8 mouse cellular contexts compared by ENCODE assay signal in the genomic region with DNA sequence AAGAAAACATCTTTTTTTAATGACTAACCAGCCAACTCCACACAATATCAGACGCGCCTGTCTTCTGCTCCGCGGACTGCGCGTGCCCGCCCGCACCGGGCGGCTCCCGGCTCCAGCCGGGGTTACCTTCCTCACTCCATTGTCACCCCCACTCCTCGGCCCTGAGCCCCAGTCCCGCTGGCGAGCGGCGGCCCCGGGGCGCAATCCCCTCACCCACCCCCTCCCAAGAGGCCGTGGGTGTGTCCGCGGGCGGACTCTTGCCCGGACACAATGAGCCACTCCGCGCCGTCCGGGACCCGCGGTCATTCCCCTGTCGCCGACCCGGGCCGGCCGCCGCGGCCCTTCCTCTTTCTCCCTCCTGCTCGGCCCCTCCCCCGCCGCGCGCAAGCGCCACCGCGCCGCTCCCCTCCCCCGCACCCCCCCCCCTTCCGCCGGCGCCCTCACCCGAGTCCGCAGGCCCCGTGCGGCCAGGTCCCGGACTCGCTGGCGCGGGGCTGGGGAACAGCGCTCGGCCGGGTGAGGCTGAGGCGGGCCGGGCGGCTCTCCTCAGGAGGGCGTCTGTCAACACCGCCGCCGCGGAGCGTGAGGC. TPM values are rescaled to one million over a fixed set of nuclear protein-coding genes. Genes with fewer than 3 reads are reported as not detected.
DNase-seq lines count a peak whose midpoint lies in the region; ATAC-seq lines count a peak whose summit lies in the region.

No protein-coding gene starts in this region.

- DNase-seq in adipocyte (ENCODE audit: low spot score): peak; percentile 47
- peak; percentile 57 for DNase-seq in embryonic facial prominence, embryonic 11.5 days (ENCODE audit: low spot score)
- peak; percentile 82 for DNase-seq in heart, embryonic 10.5 days (ENCODE audit: low spot score)
- peak; percentile 78 for DNase-seq in thymus, postnatal 4 days

- peak overlapping the region; percentile 95 for H3K9ac ChIP-seq in embryonic facial prominence, embryonic 11.5 days (replicated peaks; ENCODE audit: low read length)
- peak overlapping the region; percentile 88 for H3K9ac ChIP-seq in kidney, embryonic 15.5 days
- peak overlapping the region; percentile 98 for H3K9ac ChIP-seq in lung, embryonic 15.5 days
- H3K9ac ChIP-seq in neural tube, embryonic 14.5 days (replicated peaks; ENCODE audit: low read depth, low read length): peak overlapping the region; percentile 96

- H3K27ac ChIP-seq in embryonic facial prominence, embryonic 11.5 days (replicated peaks; ENCODE audit: low read depth, low read length): peak overlapping the region; percentile 98
- peak overlapping the region; percentile 99 for H3K27ac ChIP-seq in heart, embryonic 10.5 days
- H3K27ac ChIP-seq in kidney, embryonic 15.5 days: peak overlapping the region; percentile 99
- peak overlapping the region; percentile 99 for H3K27ac ChIP-seq in lung, embryonic 15.5 days
- peak overlapping the region; percentile 99 for H3K27ac ChIP-seq in neural tube, embryonic 14.5 days (ENCODE audit: low read depth, low read length)

- no peaks in the 10 kb centered on the region for H3K36me3 ChIP-seq in embryonic facial prominence, embryonic 11.5 days (replicated peaks; ENCODE audit: control insufficient read depth, insufficient read depth, low read depth, low read length)
- 0 out of 2 replicates have a peak, but pooled peaks cover 16% of the 10 kb centered on the region for H3K36me3 ChIP-seq in heart, embryonic 10.5 days
- H3K36me3 ChIP-seq in kidney, embryonic 15.5 days: peaks cover 12% of the 10 kb centered on the region
- no peaks in the 10 kb centered on the region; the same call in 1 of the 2 replicates for H3K36me3 ChIP-seq in lung, embryonic 15.5 days
- no peaks in the 10 kb centered on the region for H3K36me3 ChIP-seq in neural tube, embryonic 14.5 days (ENCODE audit: control insufficient read depth, insufficient read depth, low read length)

- under 1% methylated on average over 30 of the region's 70 CpGs for WGBS in embryonic facial prominence, embryonic 11.5 days
- WGBS in heart, embryonic 10.5 days: under 1% methylated on average over 64 of the region's 70 CpGs
- WGBS in kidney, embryonic 15.5 days: under 1% methylated on average over 57 of the region's 70 CpGs
- WGBS in lung, embryonic 15.5 days: under 1% methylated on average over 56 of the region's 70 CpGs
- WGBS in neural tube, embryonic 14.5 days: under 1% methylated on average over 30 of the region's 70 CpGs

- H3K27me3 ChIP-seq in embryonic facial prominence, embryonic 11.5 days (ENCODE audit: control insufficient read depth, insufficient read depth, low read length): no peaks in the 10 kb centered on the region
- no peaks in the 10 kb centered on the region for H3K27me3 ChIP-seq in heart, embryonic 10.5 days (ENCODE audit: insufficient read depth, poor library complexity, severe bottlenecking)
- no peaks in the 10 kb centered on the region for H3K27me3 ChIP-seq in kidney, embryonic 15.5 days
- H3K27me3 ChIP-seq in lung, embryonic 15.5 days: 0 out of 2 replicates have a peak, but pooled peaks cover 5% of the 10 kb centered on the region
- H3K27me3 ChIP-seq in neural tube, embryonic 14.5 days (ENCODE audit: control insufficient read depth, insufficient read depth, low read length): no peaks in the 10 kb centered on the region

- peak overlapping the region; percentile 53 for H3K4me2 ChIP-seq in embryonic facial prominence, embryonic 11.5 days (ENCODE audit: low read depth, low read length)
- peak overlapping the region; percentile 61 for H3K4me2 ChIP-seq in kidney, embryonic 15.5 days
- peak overlapping the region; percentile 58 for H3K4me2 ChIP-seq in lung, embryonic 15.5 days
- peak overlapping the region; percentile 51 for H3K4me2 ChIP-seq in neural tube, embryonic 14.5 days (ENCODE audit: low read depth, low read length)

- no peaks in the 10 kb centered on the region for H3K4me1 ChIP-seq in embryonic facial prominence, embryonic 11.5 days (ENCODE audit: control insufficient read depth, insufficient read depth, low read length)
- H3K4me1 ChIP-seq in heart, embryonic 10.5 days: 0 out of 2 replicates have a peak, but pooled peaks cover 6% of the 10 kb centered on the region
- peaks cover 10% of the 10 kb centered on the region for H3K4me1 ChIP-seq in kidney, embryonic 15.5 days
- peaks cover 10% of the 10 kb centered on the region for H3K4me1 ChIP-seq in lung, embryonic 15.5 days
- peaks cover 15% of the 10 kb centered on the region for H3K4me1 ChIP-seq in neural tube, embryonic 14.5 days (ENCODE audit: control insufficient read depth, insufficient read depth, low read length)

- peak; percentile 38 for ATAC-seq in CD4-positive, CD25-positive, alpha-beta regulatory T cell, adult 4 months
- ATAC-seq in embryonic facial prominence, embryonic 11.5 days (replicated peaks; ENCODE audit: insufficient number of reproducible peaks, low FRiP score, low TSS enrichment, low read depth): peak; percentile 95
- peak; percentile 95 for ATAC-seq in kidney, embryonic 15.5 days (replicated peaks; ENCODE audit: low FRiP score)
- ATAC-seq in lung, embryonic 15.5 days (ENCODE audit: borderline replicate concordance, extremely low read depth, low FRiP score, low TSS enrichment): peak; percentile 93
- peak; percentile 91 for ATAC-seq in neural tube, embryonic 14.5 days (ENCODE audit: low read depth)

- peak overlapping the region; percentile 99 for H3K4me3 ChIP-seq in embryonic facial prominence, embryonic 11.5 days (ENCODE audit: low read depth, low read length)
- H3K4me3 ChIP-seq in heart, embryonic 10.5 days: peak overlapping the region; percentile 79
- H3K4me3 ChIP-seq in kidney, embryonic 15.5 days (replicated peaks): peak overlapping the region; percentile 98
- peak overlapping the region; percentile 100 for H3K4me3 ChIP-seq in lung, embryonic 15.5 days
- H3K4me3 ChIP-seq in neural tube, embryonic 14.5 days (ENCODE audit: low read depth, low read length): peak overlapping the region; percentile 86

- no peaks in the 10 kb centered on the region for H3K9me3 ChIP-seq in embryonic facial prominence, embryonic 11.5 days (replicated peaks; ENCODE audit: control insufficient read depth, low read length)
- H3K9me3 ChIP-seq in heart, embryonic 10.5 days: no peaks in the 10 kb centered on the region
- no peaks in the 10 kb centered on the region for H3K9me3 ChIP-seq in kidney, embryonic 15.5 days (replicated peaks)
- no peaks in the 10 kb centered on the region for H3K9me3 ChIP-seq in lung, embryonic 15.5 days
- no peaks in the 10 kb centered on the region for H3K9me3 ChIP-seq in neural tube, embryonic 14.5 days (ENCODE audit: control insufficient read depth, low read length)

RNA-seq across cellular contexts. Expression of gene Rnf111, which starts 0.4 kb away (rescaled TPM):
- 10 to 100 TPM; 22.9 to 28.5 TPM for polyA plus RNA-seq in CD4-positive, CD25-positive, alpha-beta regulatory T cell, adult 4 months (2017; shearing (Covaris generic))
- polyA plus RNA-seq in embryonic facial prominence, embryonic 11.5 days (2014; fragmentation: Nextera tagmentation; extraction: Ambion mirVana): 32.9 and 35.2 TPM in 2 replicates
- 25.5 and 31.7 TPM in 2 replicates for polyA plus RNA-seq in heart, embryonic 10.5 days (2016; fragmentation: Nextera tagmentation; extraction: Ambion mirVana)
- 30.3 and 31.7 TPM in 2 replicates for polyA plus RNA-seq in kidney, embryonic 15.5 days (2015; fragmentation: Nextera tagmentation; extraction: Ambion mirVana)
- polyA plus RNA-seq in lung, embryonic 15.5 days (2015; fragmentation: Nextera tagmentation; extraction: Ambion mirVana): 25.8 and 27.0 TPM in 2 replicates
- polyA plus RNA-seq in neural tube, embryonic 14.5 days (2014; fragmentation: Nextera tagmentation; extraction: Ambion mirVana): 32.4 and 39.6 TPM in 2 replicates

RNA-seq across cellular contexts. Expression of gene Sltm, which starts 39.4 kb away (rescaled TPM):
- polyA plus RNA-seq in CD4-positive, CD25-positive, alpha-beta regulatory T cell, adult 4 months (2017; shearing (Covaris generic)): 10 to 100 TPM; 89.4 to 93.4 TPM
- 52.6 and 61.9 TPM in 2 replicates for polyA plus RNA-seq in embryonic facial prominence, embryonic 11.5 days (2014; fragmentation: Nextera tagmentation; extraction: Ambion mirVana)
- 37.5 and 55.3 TPM in 2 replicates for polyA plus RNA-seq in heart, embryonic 10.5 days (2016; fragmentation: Nextera tagmentation; extraction: Ambion mirVana)
- 55.9 and 63.1 TPM in 2 replicates for polyA plus RNA-seq in kidney, embryonic 15.5 days (2015; fragmentation: Nextera tagmentation; extraction: Ambion mirVana)
- 40.7 and 47.3 TPM in 2 replicates for polyA plus RNA-seq in lung, embryonic 15.5 days (2015; fragmentation: Nextera tagmentation; extraction: Ambion mirVana)
- polyA plus RNA-seq in neural tube, embryonic 14.5 days (2014; fragmentation: Nextera tagmentation; extraction: Ambion mirVana): 74.4 and 74.9 TPM in 2 replicates

Comparison
In these comparisons a context has a peak if more than half of its experiments do, and no peak if none do; other contexts are left out.
1. Peak in every context shown above with its lines: DNase-seq, ATAC-seq, H3K4me3 ChIP-seq and H3K27ac ChIP-seq.
2. ATAC-seq: peak in every context shown above with its lines; median percentile 95 in embryonic facial prominence, embryonic 11.5 days; 95 in kidney, embryonic 15.5 days; 93 in lung, embryonic 15.5 days; 91 in neural tube, embryonic 14.5 days; 38 in CD4-positive, CD25-positive, alpha-beta regulatory T cell, adult 4 months.